Mouse (Mus musculus) lung, postnatal 0 days (tissue): Measurements from ENCODE around the gene Gm3239. TPM values are rescaled to one million over a fixed set of nuclear protein-coding genes. Genes with fewer than 3 reads are reported as not detected.
"Not testable (repeated sequence)": the region's sequence is repeated elsewhere in the genome, so short reads cannot be mapped to it uniquely, and the experiment has no call there.

Experiments
- ATAC-seq: fragments of 200-750 bp; cut with Nextera tagmentation; 2 replicates; pipeline ENCODE4 v1.8.0; 2017; ENCODE audit warnings: moderate library complexity
- DNase-seq: peaks from one replicate; pipeline ENCODE4 v3.0.0-alpha.2; 2016; ENCODE audit warnings: low spot score
- H3K27ac ChIP-seq: fragments of 300-500 bp; sonication (generic); 2 replicates; pipeline ENCODE4 v1.5.1; 2014; ENCODE audit warnings: antibody characterized with exemption, mild to moderate bottlenecking, low read length, mixed read lengths
- H3K27me3 ChIP-seq: fragments of 300-500 bp; sonication (generic); replicated peaks from 2 replicates; pipeline ENCODE4 v1.6.1; 2014; ENCODE audit warnings: low read length, mixed read lengths; ENCODE audit not compliant: insufficient read depth
- H3K36me3 ChIP-seq: fragments of 300-500 bp; sonication (generic); 2 replicates; pipeline ENCODE4 v1.6.1; 2014; ENCODE audit warnings: low read length, mixed read lengths; ENCODE audit not compliant: insufficient read depth
- H3K4me1 ChIP-seq: fragments of 300-500 bp; sonication (generic); 2 replicates; pipeline ENCODE4 v1.6.1; 2014; ENCODE audit warnings: antibody characterized with exemption, low read depth, low read length, mixed read lengths; ENCODE audit not compliant: insufficient read depth
- H3K4me2 ChIP-seq: fragments of 300-500 bp; sonication (generic); replicated peaks from 2 replicates; pipeline ENCODE4 v1.6.1; 2014; ENCODE audit warnings: low read depth, mild to moderate bottlenecking, low read length, moderate library complexity, mixed read lengths
- H3K4me3 ChIP-seq: fragments of 300-500 bp; sonication (generic); 2 replicates; pipeline ENCODE4 v1.5.1; 2014; ENCODE audit warnings: low read depth, low read length
- H3K9ac ChIP-seq: fragments of 300-500 bp; sonication (generic); replicated peaks from 2 replicates; pipeline ENCODE4 v1.6.1; 2014; ENCODE audit warnings: low read depth, mild to moderate bottlenecking
- H3K9me3 ChIP-seq: fragments of 300-500 bp; sonication (generic); 2 replicates; pipeline ENCODE4 v1.6.1; 2016; ENCODE audit warnings: low read length, mixed read lengths
- CTCF ChIP-seq: IDR thresholded peaks from 2 replicates; pipeline ENCODE4 v1.5.1; 2016; ENCODE audit warnings: antibody characterized with exemption, mild to moderate bottlenecking
- WGBS: fragments of 180-500 bp; shearing (Covaris S2); extraction: QIAGEN DNeasy Blood & Tissue Kit; methylation state at CpG from one replicate; pipeline ENCODE4 v1.1.7; 2014; 5-methylcytosine and 5-hydroxymethylcytosine counted together
- polyA plus RNA-seq: library from polyadenylated mRNA; unstranded; fragments of >200 nt; fragmentation: Nextera tagmentation; extraction: Ambion mirVana; gene quantifications from 2 replicates; pipeline ENCODE4 v1.2.1, GENCODE M21; 2015

Gm3239 gene
- not detected in 2 replicates for polyA plus RNA-seq

GRCm38 (mm10) chr14:4663892-4664291 is at the start of gene Gm3239:
Gm3239 (plus strand) TSS chr14:4664192.
- H3K27ac ChIP-seq, H3K9me3 ChIP-seq, H3K36me3 ChIP-seq, H3K9ac ChIP-seq, H3K4me1 ChIP-seq, H3K4me3 ChIP-seq, H3K4me2 ChIP-seq, ATAC-seq, H3K27me3 ChIP-seq, DNase-seq: not testable (repeated sequence)
- WGBS = no CpG with 5 or more reads among the region's 2 CpGs

DNA sequence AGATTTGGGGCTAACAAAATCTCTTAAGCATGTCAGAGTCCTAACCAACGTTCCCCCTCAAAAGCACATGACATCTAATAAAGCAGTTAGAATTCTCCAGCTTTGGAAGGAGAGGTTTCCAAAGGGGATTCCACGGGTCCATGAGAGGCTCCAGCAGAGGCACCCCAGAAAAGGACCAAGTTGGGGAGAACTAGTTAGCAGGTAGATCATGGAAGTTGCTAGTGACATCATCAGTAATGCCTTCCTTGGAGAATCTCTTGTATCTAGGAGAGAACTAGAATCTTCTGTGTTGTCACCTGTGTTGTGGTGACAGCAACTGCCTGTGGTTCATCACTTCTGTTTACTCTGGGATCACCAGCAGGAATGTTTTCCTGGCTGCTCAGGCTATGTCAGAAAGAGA is 31.9 kb upstream of the Gm3239 start, which contains the start of gene Gm8159:
TSS of gene Gm8159 (plus strand) at position 301 of the 400 bp plus-strand sequence.
- not testable (repeated sequence) for H3K9ac ChIP-seq, H3K9me3 ChIP-seq, H3K4me2 ChIP-seq, H3K27me3 ChIP-seq, ATAC-seq, H3K27ac ChIP-seq, H3K4me1 ChIP-seq, H3K4me3 ChIP-seq, H3K36me3 ChIP-seq, DNase-seq
- WGBS = no CpG with 5 or more reads among the region's 2 CpGs

- not testable (repeated sequence) for DNase-seq, H3K9ac ChIP-seq, H3K4me3 ChIP-seq, H3K36me3 ChIP-seq, H3K27ac ChIP-seq, H3K4me2 ChIP-seq, H3K9me3 ChIP-seq, ATAC-seq, H3K27me3 ChIP-seq, H3K4me1 ChIP-seq
- WGBS = 2% methylated on average over 7 of the region's 18 CpGs
Observed at GRCm38 (mm10) chr14:4649309-4649708, 14.7 kb upstream of the Gm3239 start.

DNA sequence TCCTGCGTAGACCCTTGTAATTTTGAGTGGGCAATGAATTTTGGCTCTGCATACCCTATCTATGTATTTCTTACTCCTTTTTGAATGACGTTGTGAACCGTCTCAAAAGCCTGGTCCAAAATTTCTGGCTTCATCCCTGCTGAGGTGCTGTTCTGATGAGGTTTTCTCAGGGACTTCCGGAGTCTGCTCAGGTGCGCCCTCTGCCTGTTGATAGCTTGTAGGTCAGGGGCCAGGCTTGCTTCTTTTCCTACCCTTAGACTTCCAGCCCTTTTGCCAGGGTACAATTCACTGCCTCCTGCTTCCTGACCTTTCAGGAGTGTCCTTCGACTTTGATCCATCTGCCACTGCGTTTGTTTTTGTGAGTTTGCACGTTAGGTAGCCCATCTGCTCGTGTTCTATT is 13.7 kb upstream of the Gm3239 start:
- ATAC-seq, H3K4me3 ChIP-seq, H3K27ac ChIP-seq, H3K9ac ChIP-seq, H3K4me2 ChIP-seq, H3K36me3 ChIP-seq, H3K27me3 ChIP-seq, DNase-seq, H3K4me1 ChIP-seq, H3K9me3 ChIP-seq: not testable (repeated sequence)
- TF ChIP-seq CTCF = peak; percentile 46
- 5% methylated on average over 3 of the region's 9 CpGs for WGBS

DNA sequence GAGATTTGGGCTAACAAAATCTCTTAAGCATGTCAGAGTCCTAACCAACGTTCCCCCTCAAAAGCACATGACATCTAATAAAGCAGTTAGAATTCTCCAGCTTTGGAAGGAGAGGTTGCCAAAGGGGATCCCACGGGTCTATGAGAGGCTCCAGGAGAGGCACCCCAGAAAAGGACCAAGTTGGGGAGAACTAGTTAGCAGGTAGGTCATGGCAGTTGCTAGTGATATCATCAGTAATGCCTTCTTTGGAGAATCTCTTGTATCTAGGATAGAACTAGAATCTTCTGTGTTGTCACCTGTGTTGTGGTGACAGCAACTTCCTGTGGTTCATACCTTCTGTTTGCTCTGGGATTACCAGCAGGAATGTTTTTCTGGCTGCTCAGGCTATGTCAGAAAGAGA is 44.9 kb downstream of the Gm3239 start, which contains the start of gene Gm7876:
TSS of gene Gm7876 (plus strand) at position 301 of the 400 bp plus-strand sequence.
- H3K9ac ChIP-seq, ATAC-seq, H3K27me3 ChIP-seq, H3K27ac ChIP-seq, DNase-seq, H3K9me3 ChIP-seq, H3K4me1 ChIP-seq, H3K4me3 ChIP-seq, H3K36me3 ChIP-seq, H3K4me2 ChIP-seq: not testable (repeated sequence)
- 89% methylated on average over 1 of the region's 2 CpGs for WGBS

Other genes starting within 250 kb of the Gm3239 start
- 0.08 and 0.10 TPM in 2 replicates for gene Gm3164, start 248.7 kb upstream of the Gm3239 start, polyA plus RNA-seq
- gene Gm3173, start 233.2 kb upstream of the Gm3239 start, polyA plus RNA-seq = not detected in 2 replicates
- gene Gm3182, start 182.4 kb upstream of the Gm3239 start, polyA plus RNA-seq = not detected in 2 replicates
- not detected in 2 replicates for gene Gm3047, start 108.8 kb upstream of the Gm3239 start, polyA plus RNA-seq
- gene Gm8159, start 31.8 kb upstream of the Gm3239 start, polyA plus RNA-seq = not detected in 2 replicates
- gene Gm7876, start 45.0 kb downstream of the Gm3239 start, polyA plus RNA-seq = not detected in 2 replicates
- gene Gm3252, start 62.6 kb downstream of the Gm3239 start, polyA plus RNA-seq = 0.14 TPM in 1 of 2 replicates, not detected in the other
- gene Gm9602, start 112.1 kb downstream of the Gm3239 start, polyA plus RNA-seq = not detected in 2 replicates
- not detected in 2 replicates for gene Gm3269, start 173.9 kb downstream of the Gm3239 start, polyA plus RNA-seq
- gene Gm3264, start 191.4 kb downstream of the Gm3239 start, polyA plus RNA-seq = 0.23 TPM in 1 of 2 replicates, not detected in the other
- not detected in 2 replicates for gene Gm3278, start 228.2 kb downstream of the Gm3239 start, polyA plus RNA-seq